Mouse (Mus musculus): ENCODE results near the gene Hopx.

Gene Hopx

DNA sequence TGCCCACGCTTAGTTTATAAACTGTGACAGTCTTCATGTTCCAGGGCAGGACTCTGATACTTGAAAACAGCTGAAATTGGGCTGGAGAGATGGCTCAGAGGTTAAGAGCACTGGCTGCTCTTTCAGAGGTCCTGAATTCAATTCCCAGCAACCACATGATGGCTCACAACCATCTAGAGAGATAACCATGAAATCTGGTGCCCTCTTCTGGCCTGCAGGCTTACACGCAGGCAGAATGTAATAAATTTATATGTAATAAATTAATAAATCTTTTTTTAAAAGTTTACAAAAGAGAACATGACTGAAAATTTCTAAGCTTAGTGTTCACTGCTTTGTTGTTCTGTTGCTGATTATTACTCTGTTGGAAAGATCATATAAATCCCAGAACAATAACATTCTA, 43.9 kb downstream of the Hopx start:
- DNase-seq (ENCODE audit: low read depth, low spot score), result no peak

DNA sequence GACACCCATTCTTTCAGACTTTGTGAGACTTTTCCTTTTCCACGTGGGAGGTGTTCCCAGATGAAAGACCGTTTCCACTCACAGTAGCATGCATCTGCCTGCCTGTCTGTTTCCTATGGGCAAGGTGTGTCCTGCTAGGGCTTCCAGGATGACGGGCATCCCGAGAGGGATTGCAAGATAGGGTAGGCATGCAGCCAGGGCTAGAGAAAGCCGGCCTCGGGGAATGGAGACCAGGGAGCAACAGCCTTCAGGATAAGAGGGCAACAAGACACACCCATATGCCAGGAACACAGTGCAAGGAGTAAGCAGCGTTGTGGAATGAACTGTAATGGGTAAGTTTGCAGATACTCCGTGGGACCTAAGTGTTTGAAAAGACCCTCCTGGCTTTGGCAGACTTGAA, 47.6 kb downstream of the Hopx start:
- no peak for DNase-seq (ENCODE audit: low read depth, low spot score)

DNA sequence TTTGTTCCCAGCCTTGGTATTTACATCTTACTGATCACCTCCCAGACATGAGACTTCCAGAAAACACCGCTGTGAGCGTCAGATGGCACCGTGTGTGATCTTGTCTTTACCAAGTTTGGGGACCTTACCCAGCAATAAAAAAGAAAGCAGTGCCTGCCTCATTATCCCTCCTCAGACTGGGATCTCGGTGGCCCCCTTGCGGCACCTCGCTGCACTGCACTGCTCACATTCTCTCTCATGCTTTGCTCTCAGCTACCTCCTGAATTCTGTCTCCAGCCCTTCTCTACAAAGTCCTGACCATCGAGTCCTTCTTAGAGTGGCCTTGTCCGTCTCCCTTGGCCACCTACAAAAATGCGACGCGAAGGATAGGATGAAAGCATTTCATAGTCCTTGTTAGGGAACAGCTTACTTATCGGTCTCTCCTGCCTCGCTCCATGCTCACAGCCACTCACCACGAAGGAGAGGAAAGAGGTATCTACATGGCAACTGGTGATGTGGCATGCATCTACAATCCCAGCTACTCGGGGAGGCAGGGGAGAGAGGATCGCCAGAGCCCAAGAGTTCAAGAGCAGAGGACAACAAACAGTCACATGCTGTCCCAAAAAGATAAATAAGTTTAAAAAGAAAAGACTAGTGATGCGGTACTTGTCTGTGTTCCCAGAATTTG, 53.4 kb downstream of the Hopx start:
- peak; percentile 74 for DNase-seq (ENCODE audit: low read depth, low spot score)

DNA sequence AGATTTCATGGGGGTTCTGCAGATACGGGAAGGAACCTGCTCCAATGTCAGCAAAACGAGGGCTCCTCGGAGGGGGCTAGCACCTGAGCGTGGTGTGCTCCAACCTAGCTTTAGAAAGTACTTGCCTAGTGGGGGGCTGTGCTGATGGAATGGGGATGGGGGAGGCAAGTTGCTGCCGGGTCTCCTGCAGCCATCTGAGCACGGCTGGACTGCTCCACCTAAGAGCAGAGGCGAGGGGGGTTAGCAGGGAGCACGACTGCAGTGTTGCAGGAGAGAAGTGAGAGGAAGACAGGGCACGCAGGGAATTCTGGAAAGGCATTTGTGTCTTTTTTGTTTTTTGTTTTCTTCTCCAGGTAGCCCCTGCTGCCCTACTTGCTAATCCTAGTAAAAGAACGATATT, 54.6 kb downstream of the Hopx start:
- no peak for DNase-seq (ENCODE audit: low read depth, low spot score)

DNA sequence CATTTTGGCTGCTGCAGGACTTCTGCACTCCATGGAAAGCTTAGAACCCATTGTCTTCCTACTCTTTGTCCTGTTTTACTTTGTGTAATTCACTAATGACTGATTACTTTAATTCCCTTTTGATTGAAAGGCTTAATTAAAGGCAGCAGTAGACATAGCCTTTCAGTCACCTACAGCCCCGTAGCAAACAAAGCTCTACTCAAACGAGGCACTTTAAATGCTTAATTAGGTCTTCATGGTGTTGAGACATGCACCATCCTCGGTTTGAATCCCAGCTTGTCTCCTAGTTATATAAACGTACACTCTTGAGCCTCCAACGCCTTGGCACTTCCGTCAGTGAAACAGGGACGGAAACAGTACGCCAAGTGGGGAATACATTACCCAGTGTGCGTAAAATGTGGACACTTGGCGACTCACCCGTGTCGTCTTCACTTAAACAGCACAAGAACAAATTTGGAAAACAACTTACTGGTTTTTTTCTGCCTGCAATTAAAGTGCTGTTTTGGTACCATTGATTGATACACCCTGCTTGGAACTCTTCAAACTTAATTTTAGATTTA, 58.0 kb downstream of the Hopx start:
- DNase-seq (ENCODE audit: low read depth, low spot score), result no peak

DNA sequence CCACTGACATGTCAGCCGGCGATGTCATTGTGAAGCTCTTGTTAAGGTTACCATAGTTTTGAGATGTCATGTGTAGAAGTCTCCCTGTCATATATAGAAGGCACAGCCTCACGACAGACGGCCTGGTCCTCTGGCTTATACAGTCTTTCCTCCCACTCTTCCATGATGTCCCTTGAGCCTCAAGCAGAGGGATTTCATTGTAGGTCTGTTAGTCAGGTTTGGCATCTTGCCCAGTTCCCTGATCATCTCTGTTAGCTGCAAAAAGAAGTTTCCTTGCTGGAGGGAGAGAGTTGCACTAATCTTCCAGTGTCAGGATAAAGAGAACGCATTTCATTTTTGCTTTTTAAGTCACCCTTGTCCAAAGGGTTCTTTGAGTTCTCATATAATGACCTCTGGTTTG, 62.3 kb downstream of the Hopx start:
- DNase-seq (ENCODE audit: low read depth, low spot score), result no peak

DNA sequence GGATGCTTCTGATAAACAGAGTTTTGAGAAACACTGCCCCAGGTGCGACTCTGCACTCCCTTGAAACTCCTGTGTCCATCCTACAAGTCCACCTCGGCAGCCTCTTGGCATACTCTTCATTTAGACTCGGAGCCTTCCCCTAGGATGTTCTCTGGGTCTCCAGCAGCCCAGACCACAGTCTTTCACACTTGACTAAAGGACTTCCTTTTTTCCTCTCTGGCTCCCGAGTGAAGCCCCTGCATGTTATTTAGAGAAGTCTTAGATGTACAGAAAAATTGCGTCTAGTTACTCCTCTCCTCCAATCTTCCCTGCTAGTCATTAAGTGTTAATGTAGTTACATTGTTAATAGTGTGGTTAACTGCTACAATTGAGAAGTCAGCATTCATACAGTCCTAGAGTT, 70.6 kb downstream of the Hopx start:
- DNase-seq (ENCODE audit: low read depth, low spot score), result no peak

DNA sequence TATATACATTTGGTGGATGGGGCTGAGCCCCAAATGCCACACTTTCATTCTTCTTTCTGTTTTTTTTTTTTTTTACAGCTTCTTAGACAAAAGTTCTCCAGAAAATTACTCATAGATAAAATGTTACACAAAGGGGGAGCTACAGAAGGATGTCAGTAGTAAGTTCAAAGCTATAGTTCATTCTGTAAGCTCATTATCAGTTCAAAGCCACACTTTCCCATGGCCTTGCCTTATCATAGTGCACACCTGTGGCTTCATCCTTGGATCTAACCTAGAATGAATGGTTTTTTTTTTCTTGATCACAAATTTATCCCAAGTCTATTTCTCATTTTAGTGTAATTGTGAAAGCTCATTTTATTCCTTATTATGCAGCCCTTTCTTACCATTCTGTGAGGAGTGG, 75.5 kb downstream of the Hopx start:
- no peak for DNase-seq (ENCODE audit: low read depth, low spot score)

DNA sequence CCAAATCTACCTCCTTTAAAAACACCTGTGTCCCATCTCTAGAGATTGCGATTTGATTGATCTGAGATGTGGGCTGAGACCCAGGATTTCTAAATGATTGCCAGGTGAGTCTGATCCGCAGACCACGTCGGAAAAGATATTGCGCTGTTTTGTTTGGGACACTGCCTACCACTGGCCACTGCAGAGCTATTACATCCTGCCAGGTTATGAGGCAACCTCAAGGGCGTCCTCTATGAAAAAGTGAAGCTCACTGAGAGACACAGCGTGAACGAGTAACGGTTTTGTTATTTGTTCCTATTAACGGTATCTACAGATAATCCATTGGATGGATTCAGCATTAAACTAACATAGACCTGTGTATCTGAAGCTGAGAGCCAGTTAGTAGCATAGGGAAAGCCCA, 76.5 kb downstream of the Hopx start:
- DNase-seq (ENCODE audit: low read depth, low spot score), result no peak

Data from ES-CJ7 (cell line).